Mouse (Mus musculus) bone marrow macrophage, adult 2 months (primary cell): ENCODE results near the gene Plxdc2. TPM values are rescaled to one million over a fixed set of nuclear protein-coding genes. Genes with fewer than 3 reads are reported as not detected.

Experiments used
- H3K27ac ChIP-seq: 2 replicates; pipeline ENCODE4 v1.5.1; 2012; ENCODE audit warnings: low read depth, low read length; ENCODE audit not compliant: insufficient read depth
- H3K4me1 ChIP-seq: 2 replicates; pipeline ENCODE4 v1.6.1; 2012; ENCODE audit warnings: low read length; ENCODE audit not compliant: control insufficient read depth, insufficient read depth
- H3K4me3 ChIP-seq: 2 replicates; pipeline ENCODE4 v1.5.1; 2012; ENCODE audit warnings: mild to moderate bottlenecking, low read length, moderate library complexity; ENCODE audit not compliant: insufficient read depth
- CTCF ChIP-seq: IDR thresholded peaks from 2 replicates; pipeline ENCODE4 v1.5.1; 2012; ENCODE audit warnings: low read depth, mild to moderate bottlenecking, low read length, moderate library complexity
- POLR2A ChIP-seq: IDR thresholded peaks from 2 replicates; pipeline ENCODE4 v1.6.1; 2012; ENCODE audit warnings: mild to moderate bottlenecking, low read depth, low read length, borderline replicate concordance
- polyA plus RNA-seq: library from polyadenylated mRNA; stranded (reverse); fragments of >200 nt; gene quantifications from 2 replicates; pipeline ENCODE4 v1.2.4, GENCODE M21; 2012; ENCODE audit not compliant: missing spikeins, insufficient read depth, insufficient read length

The Plxdc2 gene
- polyA plus RNA-seq, 1 experiment: 102 TPM

DNA sequence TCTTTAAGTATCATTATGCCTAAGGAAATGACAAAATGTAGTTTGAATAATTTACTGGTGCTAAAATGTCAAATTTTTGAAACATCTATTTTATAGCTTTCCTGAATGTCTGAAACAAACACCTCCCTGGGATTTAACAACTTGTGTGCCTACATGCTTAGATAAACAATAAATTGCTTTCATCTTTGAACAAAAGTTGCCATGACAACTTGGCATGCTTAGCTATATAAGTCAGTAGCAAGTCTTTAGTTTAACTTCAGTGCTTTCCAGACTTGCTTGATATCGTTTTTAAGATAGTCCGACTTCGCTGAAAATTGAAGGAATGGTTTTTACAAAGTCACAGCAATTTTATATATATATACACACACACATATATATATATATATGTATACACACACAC, 189.1 kb downstream of the Plxdc2 start:
- Histone ChIP-seq H3K27ac (no peak overlapping the region), H3K4me3 (no peak overlapping the region), H3K4me1 (no peaks in the 10 kb centered on the region)
- no peak for TF ChIP-seq POLR2A

DNA sequence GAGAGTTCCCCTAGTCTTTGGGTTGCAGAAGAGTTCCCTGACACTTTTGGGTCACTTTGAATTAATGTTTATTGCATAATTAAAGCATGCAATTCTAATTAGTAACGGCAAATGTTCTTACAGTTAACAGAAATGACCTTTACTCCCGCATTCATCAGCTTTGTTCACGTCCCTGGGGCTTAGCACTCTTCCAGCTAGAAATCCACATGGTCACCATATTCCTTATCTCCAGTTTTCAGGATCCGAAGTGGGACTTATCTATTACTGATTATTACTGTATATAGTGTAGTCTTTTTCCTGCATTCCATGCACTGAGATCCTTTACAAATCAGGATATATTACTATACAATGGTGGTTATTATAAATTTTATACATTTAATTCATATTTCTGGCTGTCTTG, 203.2 kb downstream of the Plxdc2 start:
- no peaks in the 10 kb centered on the region for H3K4me1 ChIP-seq
- H3K27ac ChIP-seq: no peak overlapping the region
- H3K4me3 ChIP-seq: no peak overlapping the region
- TF ChIP-seq CTCF (no peak), POLR2A (no peak)

DNA sequence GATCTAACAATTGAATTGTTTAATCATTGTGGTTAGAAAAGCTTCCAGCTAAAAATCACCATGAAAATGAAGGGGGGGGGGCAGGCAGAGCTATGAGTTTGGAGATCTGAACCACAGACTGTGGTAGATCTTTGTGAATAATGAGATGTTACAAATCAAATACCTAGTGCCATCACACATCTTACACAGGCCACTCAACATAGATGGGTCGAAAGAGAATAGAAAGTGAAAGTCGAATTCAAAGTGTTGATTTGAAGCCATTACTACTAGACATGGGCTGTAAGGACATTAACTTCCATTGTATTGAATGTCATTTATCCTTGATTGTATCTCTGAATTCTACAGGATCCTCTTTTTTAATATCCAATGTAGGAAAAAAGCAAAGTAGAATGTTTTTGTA, 212.2 kb downstream of the Plxdc2 start:
- Histone ChIP-seq H3K27ac (no peak overlapping the region), H3K4me1 (no peaks in the 10 kb centered on the region), H3K4me3 (no peak overlapping the region)
- no peak for TF ChIP-seq CTCF
- TF ChIP-seq POLR2A: no peak

DNA sequence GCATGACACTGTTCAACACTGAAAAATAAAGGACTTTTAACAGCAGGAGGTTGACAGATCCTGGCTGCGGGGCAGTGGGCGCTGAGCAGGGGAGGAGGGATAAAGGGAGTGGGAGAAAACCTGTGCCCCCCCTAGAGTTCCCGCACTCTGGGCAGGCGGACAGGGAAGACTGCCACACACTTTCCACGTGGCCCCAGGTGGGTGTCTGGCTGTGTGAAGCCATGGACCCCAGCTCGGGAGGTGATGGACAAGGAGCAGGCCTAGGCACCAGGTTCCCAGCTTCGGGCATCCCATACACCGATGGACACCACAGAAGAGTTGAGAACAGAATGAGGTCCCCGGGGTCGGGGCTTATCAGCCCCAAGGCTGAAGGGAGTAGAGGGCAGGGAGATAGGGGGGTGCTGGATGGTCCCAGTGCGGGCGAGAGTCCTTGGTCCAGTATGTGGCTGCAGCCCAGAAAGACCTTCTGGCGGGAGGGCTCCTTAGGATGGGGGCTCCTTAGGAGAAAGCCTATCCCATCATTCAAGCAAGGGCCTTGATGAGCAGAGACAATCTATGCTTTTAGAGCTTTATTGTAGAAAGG, 215.2 kb downstream of the Plxdc2 start:
- no peak overlapping the region for H3K27ac ChIP-seq
- H3K4me3 ChIP-seq: no peak overlapping the region
- TF ChIP-seq CTCF: no peak
- no peak for TF ChIP-seq POLR2A
- H3K4me1 ChIP-seq: no peaks in the 10 kb centered on the region

DNA sequence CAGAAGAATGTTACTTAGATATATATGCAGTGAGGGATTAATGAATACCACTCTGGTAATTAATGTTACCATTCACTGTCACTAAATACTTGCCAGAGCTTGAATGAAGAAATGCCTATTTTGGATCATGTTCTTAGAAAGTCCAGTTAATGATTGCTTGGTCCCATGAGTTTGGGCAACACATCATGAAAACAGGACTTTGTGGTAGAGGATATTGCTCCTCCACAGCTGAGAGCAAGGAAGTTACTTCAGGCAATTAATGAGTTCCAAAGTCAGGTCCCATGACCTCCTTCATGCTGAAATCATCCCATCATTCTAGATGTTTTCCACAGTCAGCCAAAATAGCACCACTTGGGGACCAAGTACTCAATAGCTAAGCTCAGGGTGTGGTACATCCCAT, 220.5 kb downstream of the Plxdc2 start:
- H3K27ac ChIP-seq: no peak overlapping the region
- TF ChIP-seq CTCF (no peak), POLR2A (no peak)
- H3K4me3 ChIP-seq: no peak overlapping the region
- H3K4me1 ChIP-seq: no peaks in the 10 kb centered on the region

DNA sequence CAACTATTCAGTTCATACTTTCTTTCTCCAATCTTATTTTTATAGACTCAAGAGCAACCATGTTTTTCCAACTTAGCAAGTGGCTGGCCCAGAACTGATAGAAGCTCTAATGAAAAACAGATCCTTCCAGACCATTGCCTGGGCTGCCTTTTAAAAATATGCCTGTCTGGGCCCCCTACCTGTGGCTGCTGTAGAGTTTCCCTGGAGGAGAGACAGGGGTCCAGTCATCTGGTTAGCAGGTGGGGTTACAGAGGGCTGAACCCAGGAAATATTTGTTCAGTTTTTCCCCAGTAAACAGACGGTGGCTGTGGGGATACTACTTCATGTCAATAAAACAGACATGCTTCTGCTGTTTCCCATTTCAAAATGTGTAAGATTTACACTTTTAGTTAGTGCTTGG, 222.0 kb downstream of the Plxdc2 start:
- Histone ChIP-seq H3K27ac (no peak overlapping the region), H3K4me3 (no peak overlapping the region), H3K4me1 (no peaks in the 10 kb centered on the region)
- TF ChIP-seq POLR2A (no peak), CTCF (no peak)

DNA sequence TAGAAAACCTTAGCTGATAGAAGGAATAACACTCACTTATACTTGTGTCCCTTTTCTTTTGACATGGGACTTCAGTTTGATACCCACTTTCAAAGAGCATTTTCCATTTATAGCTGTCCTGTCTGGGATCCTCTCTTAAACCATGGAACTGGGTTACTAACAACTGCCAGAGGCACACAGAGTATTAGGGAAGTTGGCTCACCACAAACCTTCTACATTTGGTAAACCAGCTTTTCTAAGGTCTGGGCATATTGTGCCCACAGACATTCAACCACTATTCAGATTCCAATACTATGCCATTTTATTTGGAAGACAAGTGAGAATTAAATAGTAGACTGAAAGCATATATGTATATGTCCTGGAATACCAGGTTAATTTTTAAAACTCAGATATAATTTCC, 232.4 kb downstream of the Plxdc2 start:
- no peaks in the 10 kb centered on the region for H3K4me1 ChIP-seq
- TF ChIP-seq POLR2A: no peak
- no peak for TF ChIP-seq CTCF
- H3K27ac ChIP-seq: no peak overlapping the region
- H3K4me3 ChIP-seq: no peak overlapping the region

DNA sequence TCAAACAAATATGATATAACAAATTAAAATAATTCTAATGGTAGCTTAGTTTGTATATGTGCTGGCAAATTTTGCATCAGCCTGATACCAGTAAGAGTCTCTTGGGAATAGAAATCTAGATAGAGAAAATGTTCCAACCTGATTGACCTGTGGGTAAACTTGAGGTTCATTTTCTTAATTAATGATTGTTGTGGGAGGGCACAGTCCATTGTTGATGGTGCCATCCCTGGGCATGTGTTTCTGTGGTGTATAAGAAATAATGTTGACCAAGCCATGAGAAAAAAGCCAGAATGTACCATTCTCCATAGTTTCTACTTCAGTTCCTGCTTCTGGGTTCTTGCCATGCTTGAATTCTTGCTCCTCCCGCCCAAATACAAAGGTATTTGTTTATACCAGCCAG, 239.3 kb downstream of the Plxdc2 start:
- no peak overlapping the region for H3K27ac ChIP-seq
- TF ChIP-seq POLR2A (no peak), CTCF (no peak)
- no peak overlapping the region for H3K4me3 ChIP-seq
- H3K4me1 ChIP-seq: no peaks in the 10 kb centered on the region

GRCm38 (mm10) chr2:16598231-16598630, 242.1 kb downstream of the Plxdc2 start:
- no peak for TF ChIP-seq POLR2A
- no peak for TF ChIP-seq CTCF
- H3K4me1 ChIP-seq: no peaks in the 10 kb centered on the region
- H3K27ac ChIP-seq: no peak overlapping the region

GRCm38 (mm10) chr2:16604291-16604690, 248.2 kb downstream of the Plxdc2 start:
- H3K27ac ChIP-seq: no peak overlapping the region
- H3K4me3 ChIP-seq: no peak overlapping the region
- no peaks in the 10 kb centered on the region for H3K4me1 ChIP-seq
- TF ChIP-seq CTCF (no peak), POLR2A (no peak)

More at GRCm38 (mm10) chr2:16598231-16598630, 242.1 kb downstream of the Plxdc2 start:
- no peak overlapping the region for H3K4me3 ChIP-seq

- TF ChIP-seq POLR2A (no peak), CTCF (no peak)
- Histone ChIP-seq H3K4me1 (no peaks in the 10 kb centered on the region), H3K4me3 (no peak overlapping the region), H3K27ac (no peak overlapping the region)
These were observed 251.9 kb downstream of the Plxdc2 start for GRCm38 (mm10) chr2:16607792-16608586.
